Mouse (Mus musculus): ENCODE measurements around the gene Zfp383. TPM values are rescaled to one million over a fixed set of nuclear protein-coding genes. Genes with fewer than 3 reads are reported as not detected.
"Not testable (repeated sequence)": the region's sequence is repeated elsewhere in the genome, so short reads cannot be mapped to it uniquely, and the experiment has no call there.

The Zfp383 gene
- total RNA-seq (2015): 0.95 and 1.1 TPM in 2 replicates
- 1.00 and 1.0 TPM in 2 replicates for total RNA-seq (2017)

GRCm38 (mm10) chr7:29908130-29908950 is at the start of gene Zfp383:
TSS of gene Zfp383 (plus strand) at chr7:29908223.
- ATAC-seq (replicated peaks; ENCODE audit: poor library complexity): peak; percentile 78

GRCm38 (mm10) chr7:29859532-29860517 is 48.2 kb upstream of the Zfp383 start, which contains the start of gene Zfp420:
TSS of gene Zfp420 (plus strand) at chr7:29859979.
- ATAC-seq (replicated peaks; ENCODE audit: poor library complexity): peak; percentile 99

DNA sequence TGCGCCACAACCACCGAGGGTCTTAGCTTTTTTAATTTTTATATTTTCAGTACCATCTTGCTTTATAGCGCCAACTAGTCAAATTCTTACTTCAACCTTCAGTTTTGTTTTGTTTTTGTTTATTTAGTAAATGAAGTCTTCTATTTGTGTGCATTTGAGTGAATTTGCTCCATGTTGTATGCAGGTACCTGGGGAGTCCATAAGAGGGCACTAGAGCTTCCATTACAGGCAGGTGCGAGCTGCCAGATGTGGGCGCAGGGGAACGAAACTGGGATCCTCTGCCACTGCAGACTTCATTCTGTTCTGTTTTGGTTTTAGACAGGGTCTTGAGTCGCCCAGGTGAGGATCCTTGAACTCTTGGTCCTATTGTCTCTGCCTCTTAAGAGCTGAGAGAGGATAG is 46.4 kb upstream of the Zfp383 start:
- 0 out of 2 replicates have a peak, but pooled peaks have one; percentile 33 for ATAC-seq (replicated peaks; ENCODE audit: poor library complexity)

- ATAC-seq (replicated peaks; ENCODE audit: poor library complexity): no peak
Observed at GRCm38 (mm10) chr7:29874256-29874655, 33.8 kb upstream of the Zfp383 start.

GRCm38 (mm10) chr7:29877561-29877960 is 30.5 kb upstream of the Zfp383 start:
- ATAC-seq (replicated peaks; ENCODE audit: poor library complexity): not testable (repeated sequence)

DNA sequence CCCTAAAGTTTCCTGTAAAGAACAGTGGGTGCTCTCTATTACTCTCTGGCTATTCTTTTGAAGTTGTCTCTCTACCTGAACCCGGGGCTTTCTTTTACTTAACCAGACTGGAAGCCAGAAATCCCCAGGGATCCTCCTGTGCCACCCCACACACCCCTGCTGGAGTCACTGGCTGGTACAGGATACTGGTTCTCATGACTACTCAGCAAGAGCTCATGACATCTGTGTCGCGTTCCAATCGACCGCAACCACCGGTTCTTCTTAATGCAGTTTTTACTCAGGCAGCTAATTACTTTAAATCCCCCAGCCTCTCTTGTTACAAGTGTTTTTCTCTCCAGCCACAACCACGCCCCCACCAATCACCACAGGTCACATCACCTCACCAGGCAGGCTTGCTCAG is 28.0 kb upstream of the Zfp383 start:
- ATAC-seq (replicated peaks; ENCODE audit: poor library complexity): no peak

GRCm38 (mm10) chr7:29880916-29881315 is 27.1 kb upstream of the Zfp383 start:
- ATAC-seq (replicated peaks; ENCODE audit: poor library complexity): no peak

DNA sequence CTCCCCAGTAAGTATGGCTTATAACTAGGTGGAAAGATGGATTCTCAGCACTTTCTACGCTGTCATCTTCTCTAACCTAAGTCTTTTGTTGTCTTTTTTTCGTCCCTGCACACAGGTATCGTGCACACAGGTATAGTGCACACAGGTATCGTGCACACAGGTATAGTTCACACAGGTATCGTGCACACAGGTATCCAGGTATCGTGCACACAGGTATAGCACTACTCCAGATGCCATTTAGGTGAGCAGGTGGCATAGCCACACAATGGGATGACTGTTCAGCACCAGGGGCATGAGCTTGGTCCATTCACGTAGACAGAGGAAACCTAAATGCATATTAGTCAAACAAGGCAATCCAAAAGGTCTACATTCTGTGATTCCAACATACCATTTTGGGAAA is 17.5 kb upstream of the Zfp383 start:
- ATAC-seq (replicated peaks; ENCODE audit: poor library complexity): no peak

GRCm38 (mm10) chr7:29892756-29893155 is 15.3 kb upstream of the Zfp383 start:
- ATAC-seq (replicated peaks; ENCODE audit: poor library complexity): no peak

DNA sequence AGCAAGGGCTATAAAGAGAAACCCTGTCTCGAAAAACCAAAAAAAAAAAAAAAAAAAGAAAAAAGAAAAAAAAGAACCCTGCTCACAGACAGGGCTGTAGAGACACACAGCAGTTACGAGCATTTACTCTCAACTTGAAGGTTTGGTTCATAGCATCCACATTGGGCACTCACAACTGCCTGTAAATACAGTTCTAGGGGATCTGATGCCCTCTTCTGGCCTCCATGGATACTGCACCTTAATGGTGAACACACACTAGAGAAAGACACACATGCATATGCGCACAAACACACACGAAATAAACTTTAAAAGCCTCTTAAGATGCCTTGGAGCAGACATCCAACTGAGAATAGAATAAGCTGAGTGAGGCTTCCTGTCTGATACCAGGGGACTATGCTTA is 9.7 kb upstream of the Zfp383 start:
- ATAC-seq (replicated peaks; ENCODE audit: poor library complexity): no peak

- ATAC-seq (replicated peaks; ENCODE audit: poor library complexity): no peak
Observed at GRCm38 (mm10) chr7:29904101-29904500, 3.9 kb upstream of the Zfp383 start.

DNA sequence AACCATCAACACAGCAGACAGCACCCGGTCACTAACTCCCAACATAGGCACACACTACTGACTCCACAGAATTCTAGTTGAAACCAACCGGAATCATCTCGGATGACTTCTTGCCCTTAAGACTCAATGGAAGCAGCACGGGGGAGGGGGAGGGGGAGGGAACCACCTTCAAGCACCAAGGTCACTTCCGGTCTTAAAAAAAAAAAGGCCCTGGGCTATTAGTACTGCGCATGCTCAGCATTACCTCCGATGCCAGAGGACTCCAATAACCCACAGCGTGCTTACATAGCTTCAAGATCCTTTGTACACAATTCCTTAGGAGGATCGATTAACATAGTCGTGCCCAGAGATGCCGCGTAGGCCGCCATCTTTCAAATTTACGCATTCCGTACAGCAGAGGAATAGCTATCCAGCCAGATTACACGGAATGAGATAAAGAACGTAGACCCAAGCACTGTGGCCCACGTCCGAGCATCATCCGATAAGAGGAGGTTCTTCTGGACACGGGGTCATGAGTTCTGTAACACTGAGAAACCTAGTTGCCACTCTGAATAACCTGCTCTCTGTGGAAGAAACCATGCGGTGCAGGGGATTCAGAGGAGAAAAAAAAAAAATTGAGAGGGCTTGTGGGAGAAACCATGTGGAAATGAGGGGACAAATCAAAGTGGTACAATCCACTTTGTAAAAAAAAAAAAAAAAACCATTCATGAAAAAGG is 1.9 kb upstream of the Zfp383 start, which contains the start of gene Zfp27:
Gene Zfp27, minus strand, starts transcription at position 607 of the 716 bp plus-strand sequence.
- peak; percentile 76 for ATAC-seq (replicated peaks; ENCODE audit: poor library complexity)

- no peak for ATAC-seq (replicated peaks; ENCODE audit: poor library complexity)
Observed at GRCm38 (mm10) chr7:29906682-29907058, 1.4 kb upstream of the Zfp383 start.

GRCm38 (mm10) chr7:29907206-29907605 is 817 bp upstream of the Zfp383 start:
- no peak for ATAC-seq (replicated peaks; ENCODE audit: poor library complexity)

DNA sequence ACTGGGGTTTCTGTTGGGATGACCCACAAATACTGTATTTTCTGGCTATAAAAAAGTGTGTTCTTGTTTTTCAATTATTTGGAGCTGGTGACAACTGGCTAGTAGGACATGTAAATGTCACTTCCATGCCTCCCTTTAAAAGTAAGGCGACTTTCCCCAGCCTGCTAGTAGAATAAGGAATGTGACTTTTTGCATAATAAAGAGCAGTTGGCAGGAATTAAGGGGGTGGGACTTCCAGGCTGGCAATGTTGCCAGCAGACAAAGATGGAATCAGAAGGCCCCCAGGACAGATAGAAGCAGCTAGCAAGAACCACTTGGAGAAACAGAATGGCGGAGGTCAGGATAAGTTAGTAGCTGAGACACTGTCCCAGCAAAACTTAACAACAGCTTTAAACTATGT is 2.2 kb downstream of the Zfp383 start:
- ATAC-seq (replicated peaks; ENCODE audit: poor library complexity): no peak

DNA sequence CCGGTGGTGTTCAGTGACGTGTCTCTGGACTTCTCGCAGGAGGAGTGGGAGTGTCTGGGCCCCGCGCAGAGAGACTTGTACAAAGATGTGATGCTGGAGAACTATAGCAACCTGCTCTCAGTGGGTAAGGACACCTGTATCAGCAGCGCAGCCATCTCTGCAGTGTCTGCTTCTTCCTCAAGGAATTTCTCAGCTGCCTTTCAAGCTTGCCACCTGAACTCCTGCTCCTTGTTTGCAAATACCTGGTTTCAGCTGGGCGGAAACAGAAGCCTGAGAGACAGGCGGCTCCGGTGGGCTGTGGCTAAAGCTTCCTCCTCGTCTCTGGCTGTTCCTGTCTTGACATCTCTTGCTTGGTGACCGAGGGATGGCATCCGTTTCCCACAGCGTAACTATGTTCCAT is 4.1 kb downstream of the Zfp383 start:
- ATAC-seq (replicated peaks; ENCODE audit: poor library complexity): no peak

- no peak for ATAC-seq (replicated peaks; ENCODE audit: poor library complexity)
Observed at GRCm38 (mm10) chr7:29917371-29918061, 9.5 kb downstream of the Zfp383 start.

DNA sequence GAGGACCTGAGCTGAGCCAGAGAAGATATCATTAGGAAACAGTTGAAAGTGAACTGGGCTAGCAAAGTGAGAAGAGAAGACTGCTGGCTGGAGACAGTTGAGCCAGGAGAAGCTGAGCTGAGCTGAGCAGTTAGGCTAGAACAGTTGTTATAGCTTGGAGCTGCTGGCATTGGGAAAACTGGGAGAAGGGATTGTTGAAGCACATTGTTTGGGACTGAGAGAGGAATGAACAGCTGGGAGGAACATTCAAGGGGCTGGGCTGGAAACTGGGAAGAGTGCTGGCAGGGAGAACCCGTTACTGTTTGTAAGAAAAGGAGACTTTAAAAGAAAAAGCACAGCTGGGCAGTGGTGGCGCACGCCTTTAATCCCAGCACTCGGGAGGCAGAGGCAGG is 10.0 kb downstream of the Zfp383 start:
- no peak for ATAC-seq (replicated peaks; ENCODE audit: poor library complexity)

DNA sequence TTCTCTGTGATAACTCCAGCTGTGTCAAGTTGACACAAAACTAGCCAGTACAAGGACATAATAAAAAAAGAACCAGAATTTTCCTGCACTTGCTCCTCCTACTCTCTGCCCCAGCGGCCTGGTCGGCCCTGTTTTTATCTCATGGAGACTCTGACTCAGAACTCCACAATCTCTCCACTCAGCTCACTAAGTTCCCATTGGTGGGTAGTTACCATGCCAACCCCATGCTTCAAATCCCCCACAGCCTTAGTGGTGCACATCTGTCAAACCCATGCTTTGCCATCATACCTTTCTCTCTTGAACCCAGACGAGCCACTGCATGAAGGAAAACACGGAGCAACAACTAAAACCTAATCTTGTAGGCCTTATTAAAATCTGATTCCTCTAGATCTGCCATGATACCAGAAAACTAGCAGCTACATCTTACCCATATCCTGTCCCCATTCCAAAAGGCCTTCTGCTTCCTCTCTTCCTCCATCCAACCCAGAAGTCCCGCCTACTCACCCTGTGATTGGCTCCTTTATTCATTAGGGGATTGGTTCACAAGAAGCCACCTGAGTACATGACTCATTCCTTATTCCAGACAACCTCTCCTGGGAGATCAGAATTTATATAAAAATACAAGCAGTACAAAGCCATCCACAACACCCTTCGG is 13.5 kb downstream of the Zfp383 start:
- ATAC-seq (replicated peaks; ENCODE audit: poor library complexity): no peak

- no peak for ATAC-seq (replicated peaks; ENCODE audit: poor library complexity)
Observed at GRCm38 (mm10) chr7:29922780-29923179, 14.8 kb downstream of the Zfp383 start.

Measured in megakaryocyte progenitor cell, adult 5-6 weeks (primary cell).